Mouse (Mus musculus): Measurements from ENCODE around the gene Gm42906. TPM values are rescaled to one million over a fixed set of nuclear protein-coding genes. Genes with fewer than 3 reads are reported as not detected.

Gm42906 gene
- polyA plus RNA-seq, 1 experiment, result not detected

GRCm38 (mm10) chr5:151133744-151134143 is 294.2 kb downstream of the Gm42906 start:
- Histone ChIP-seq H3K4me3 (ENCODE audit: low read depth, low read length) (no peak overlapping the region), H3K9me3 (replicated peaks; ENCODE audit: control insufficient read depth, insufficient read depth, low read length, poor library complexity, severe bottlenecking) (no peaks in the 10 kb centered on the region; the same call in 1 of the 2 replicates), H3K27ac (ENCODE audit: insufficient read depth, low read length) (no peak overlapping the region), H3K9ac (ENCODE audit: low read depth, poor library complexity, severe bottlenecking) (no peak overlapping the region), H3K27me3 (ENCODE audit: control insufficient read depth, insufficient read depth, low read length, poor library complexity, severe bottlenecking) (no peaks in the 10 kb centered on the region), H3K36me3 (ENCODE audit: control insufficient read depth, insufficient read depth, low read length, poor library complexity, severe bottlenecking) (no peaks in the 10 kb centered on the region), H3K4me1 (ENCODE audit: control insufficient read depth, insufficient read depth, low read length) (no peaks in the 10 kb centered on the region)
- no peak for TF ChIP-seq POLR2A (IDR thresholded peaks at IDR 0.05; ENCODE audit: insufficient read depth, low read length)
- TF ChIP-seq CTCF (IDR thresholded peaks at IDR 0.05; ENCODE audit: low read depth, low read length), result no peak
- no peak for TF ChIP-seq EP300 (IDR thresholded peaks at IDR 0.05; ENCODE audit: insufficient read depth, low read depth, low read length)

GRCm38 (mm10) chr5:151129762-151130161 is 298.2 kb downstream of the Gm42906 start:
- Histone ChIP-seq H3K27ac (ENCODE audit: insufficient read depth, low read length) (no peak overlapping the region), H3K9me3 (replicated peaks; ENCODE audit: control insufficient read depth, insufficient read depth, low read length, poor library complexity, severe bottlenecking) (no peaks in the 10 kb centered on the region), H3K4me1 (ENCODE audit: control insufficient read depth, insufficient read depth, low read length) (no peaks in the 10 kb centered on the region), H3K36me3 (ENCODE audit: control insufficient read depth, insufficient read depth, low read length, poor library complexity, severe bottlenecking) (no peaks in the 10 kb centered on the region), H3K4me3 (ENCODE audit: low read depth, low read length) (no peak overlapping the region), H3K9ac (ENCODE audit: low read depth, poor library complexity, severe bottlenecking) (no peak overlapping the region), H3K27me3 (ENCODE audit: control insufficient read depth, insufficient read depth, low read length, poor library complexity, severe bottlenecking) (no peaks in the 10 kb centered on the region)
- TF ChIP-seq CTCF (IDR thresholded peaks at IDR 0.05; ENCODE audit: low read depth, low read length), result no peak
- no peak for TF ChIP-seq EP300 (IDR thresholded peaks at IDR 0.05; ENCODE audit: insufficient read depth, low read depth, low read length)
- no peak for TF ChIP-seq POLR2A (IDR thresholded peaks at IDR 0.05; ENCODE audit: insufficient read depth, low read length)

- H3K4me3 ChIP-seq (ENCODE audit: low read depth, low read length), result no peak overlapping the region
Measured at GRCm38 (mm10) chr5:151127298-151127717, 300.7 kb downstream of the Gm42906 start.

GRCm38 (mm10) chr5:151126608-151127005 is 301.4 kb downstream of the Gm42906 start:
- H3K36me3 ChIP-seq (ENCODE audit: control insufficient read depth, insufficient read depth, low read length, poor library complexity, severe bottlenecking), result no peaks in the 10 kb centered on the region
- no peaks in the 10 kb centered on the region; the same call in 1 of the 2 replicates for H3K27me3 ChIP-seq (ENCODE audit: control insufficient read depth, insufficient read depth, low read length, poor library complexity, severe bottlenecking)
- H3K4me1 ChIP-seq (ENCODE audit: control insufficient read depth, insufficient read depth, low read length), result no peaks in the 10 kb centered on the region
- no peak overlapping the region for H3K9ac ChIP-seq (ENCODE audit: low read depth, poor library complexity, severe bottlenecking)
- TF ChIP-seq POLR2A (IDR thresholded peaks at IDR 0.05; ENCODE audit: insufficient read depth, low read length) (no peak), EP300 (IDR thresholded peaks at IDR 0.05; ENCODE audit: insufficient read depth, low read depth, low read length) (no peak), CTCF (IDR thresholded peaks at IDR 0.05; ENCODE audit: low read depth, low read length) (no peak)
- no peak overlapping the region for H3K27ac ChIP-seq (ENCODE audit: insufficient read depth, low read length)
- no peaks in the 10 kb centered on the region for H3K9me3 ChIP-seq (replicated peaks; ENCODE audit: control insufficient read depth, insufficient read depth, low read length, poor library complexity, severe bottlenecking)
- H3K4me3 ChIP-seq (ENCODE audit: low read depth, low read length), result no peak overlapping the region

More at GRCm38 (mm10) chr5:151127298-151127717, 300.7 kb downstream of the Gm42906 start:
- no peak for TF ChIP-seq POLR2A (IDR thresholded peaks at IDR 0.05; ENCODE audit: insufficient read depth, low read length)
- Histone ChIP-seq H3K9ac (ENCODE audit: low read depth, poor library complexity, severe bottlenecking) (no peak overlapping the region), H3K9me3 (replicated peaks; ENCODE audit: control insufficient read depth, insufficient read depth, low read length, poor library complexity, severe bottlenecking) (no peaks in the 10 kb centered on the region), H3K4me1 (ENCODE audit: control insufficient read depth, insufficient read depth, low read length) (no peaks in the 10 kb centered on the region), H3K27ac (ENCODE audit: insufficient read depth, low read length) (no peak overlapping the region), H3K36me3 (ENCODE audit: control insufficient read depth, insufficient read depth, low read length, poor library complexity, severe bottlenecking) (no peaks in the 10 kb centered on the region), H3K27me3 (ENCODE audit: control insufficient read depth, insufficient read depth, low read length, poor library complexity, severe bottlenecking) (no peaks in the 10 kb centered on the region; the same call in 1 of the 2 replicates)

- Histone ChIP-seq H3K9ac (ENCODE audit: low read depth, poor library complexity, severe bottlenecking) (no peak overlapping the region), H3K4me1 (ENCODE audit: control insufficient read depth, insufficient read depth, low read length) (no peaks in the 10 kb centered on the region), H3K9me3 (replicated peaks; ENCODE audit: control insufficient read depth, insufficient read depth, low read length, poor library complexity, severe bottlenecking) (no peaks in the 10 kb centered on the region), H3K27ac (ENCODE audit: insufficient read depth, low read length) (no peak overlapping the region), H3K27me3 (ENCODE audit: control insufficient read depth, insufficient read depth, low read length, poor library complexity, severe bottlenecking) (no peaks in the 10 kb centered on the region; the same call in 1 of the 2 replicates), H3K36me3 (ENCODE audit: control insufficient read depth, insufficient read depth, low read length, poor library complexity, severe bottlenecking) (no peaks in the 10 kb centered on the region), H3K4me3 (ENCODE audit: low read depth, low read length) (no peak overlapping the region)
- TF ChIP-seq POLR2A (IDR thresholded peaks at IDR 0.05; ENCODE audit: insufficient read depth, low read length) (no peak), CTCF (IDR thresholded peaks at IDR 0.05; ENCODE audit: low read depth, low read length) (no peak), EP300 (IDR thresholded peaks at IDR 0.05; ENCODE audit: insufficient read depth, low read depth, low read length) (no peak)
Measured at GRCm38 (mm10) chr5:151125985-151126607, 301.9 kb downstream of the Gm42906 start.

- Histone ChIP-seq H3K4me3 (ENCODE audit: low read depth, low read length) (no peak overlapping the region), H3K9ac (ENCODE audit: low read depth, poor library complexity, severe bottlenecking) (no peak overlapping the region), H3K27me3 (ENCODE audit: control insufficient read depth, insufficient read depth, low read length, poor library complexity, severe bottlenecking) (no peaks in the 10 kb centered on the region), H3K27ac (ENCODE audit: insufficient read depth, low read length) (no peak overlapping the region), H3K9me3 (replicated peaks; ENCODE audit: control insufficient read depth, insufficient read depth, low read length, poor library complexity, severe bottlenecking) (no peaks in the 10 kb centered on the region), H3K36me3 (ENCODE audit: control insufficient read depth, insufficient read depth, low read length, poor library complexity, severe bottlenecking) (no peaks in the 10 kb centered on the region), H3K4me1 (ENCODE audit: control insufficient read depth, insufficient read depth, low read length) (no peaks in the 10 kb centered on the region)
- TF ChIP-seq CTCF (IDR thresholded peaks at IDR 0.05; ENCODE audit: low read depth, low read length), result no peak
- no peak for TF ChIP-seq EP300 (IDR thresholded peaks at IDR 0.05; ENCODE audit: insufficient read depth, low read depth, low read length)
- no peak for TF ChIP-seq POLR2A (IDR thresholded peaks at IDR 0.05; ENCODE audit: insufficient read depth, low read length)
Measured at GRCm38 (mm10) chr5:151117846-151118245, 310.1 kb downstream of the Gm42906 start.
